Mouse (Mus musculus) regulatory T cell (primary cell): ENCODE results near the gene Cabcoco1.

Source experiments
- in situ Hi-C: fragments of 300-600 bp; cut with MboI, MseI; formaldehyde crosslinking; loops from one replicate; pipeline ENCODE4 v1.15.1; 2025; ENCODE audit warnings: high pct_unique_total_duplicates

Gene Cabcoco1

GRCm38 (mm10) chr10:68541139-68541942 is at the start of gene Cabcoco1:
Gene Cabcoco1 (minus strand): TSS chr10:68541896.
- in situ Hi-C loops = loop anchor here (25.0 kb wide), 1 partner anchor 1679 kb away; no protein-coding TSS in a partner anchor

- in situ Hi-C loops = loop anchor here (5.0 to 10.0 kb wide), 2 partner anchors 82 to 685 kb away; no protein-coding TSS in a partner anchor
Observed at GRCm38 (mm10) chr10:68589530-68590252, 48.0 kb upstream of the Cabcoco1 start.

GRCm38 (mm10) chr10:68587416-68588040 is 45.8 kb upstream of the Cabcoco1 start:
- in situ Hi-C loops = no loop called here

- in situ Hi-C loops = no loop called here
Observed at GRCm38 (mm10) chr10:68577321-68577720, 35.6 kb upstream of the Cabcoco1 start.

GRCm38 (mm10) chr10:68568172-68568571 is 26.5 kb upstream of the Cabcoco1 start:
- in situ Hi-C loops = no loop called here

DNA sequence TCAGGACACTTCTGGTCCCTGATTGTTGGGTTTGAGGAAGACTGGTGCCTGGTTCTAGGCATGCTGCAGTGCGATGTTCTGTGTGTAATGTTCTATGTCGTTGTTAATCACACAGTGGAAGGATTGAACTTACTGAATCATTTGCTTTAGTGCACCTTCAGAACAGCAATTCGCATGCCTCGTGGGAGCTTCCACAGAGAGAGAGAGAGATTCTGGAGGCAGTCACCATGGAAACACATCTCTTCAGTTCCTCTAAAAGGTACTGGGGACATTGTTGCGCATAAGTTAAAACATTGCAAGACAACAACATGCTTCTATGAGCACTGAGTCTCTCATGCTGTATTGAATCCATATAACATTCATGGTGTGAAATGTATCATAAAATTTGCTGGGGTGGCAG is 20.6 kb upstream of the Cabcoco1 start:
- in situ Hi-C loops = no loop called here

DNA sequence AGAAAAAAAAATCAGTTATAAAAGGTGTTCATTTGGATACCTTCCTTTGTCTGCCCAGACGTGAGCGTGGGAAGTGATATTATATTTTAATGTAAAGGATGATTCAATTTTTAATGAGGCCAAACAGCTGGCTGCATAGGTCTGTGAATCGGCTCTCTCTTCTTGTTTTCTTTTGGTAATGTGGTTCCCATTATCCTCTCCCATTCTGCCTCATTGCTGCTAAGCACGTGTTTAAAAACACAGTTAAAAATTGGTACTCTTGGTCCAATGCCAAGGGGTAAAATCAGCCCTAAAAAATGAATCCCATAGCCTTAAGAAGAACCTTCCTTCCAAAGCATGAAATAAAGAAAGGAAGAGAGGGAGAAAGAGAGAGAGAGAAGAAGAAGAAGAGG is 17.1 kb upstream of the Cabcoco1 start:
- in situ Hi-C loops = no loop called here

- in situ Hi-C loops = no loop called here
Observed at GRCm38 (mm10) chr10:68558105-68558827, 16.6 kb upstream of the Cabcoco1 start.

- in situ Hi-C loops = no loop called here
Observed at GRCm38 (mm10) chr10:68553677-68554076, 12.0 kb upstream of the Cabcoco1 start.

DNA sequence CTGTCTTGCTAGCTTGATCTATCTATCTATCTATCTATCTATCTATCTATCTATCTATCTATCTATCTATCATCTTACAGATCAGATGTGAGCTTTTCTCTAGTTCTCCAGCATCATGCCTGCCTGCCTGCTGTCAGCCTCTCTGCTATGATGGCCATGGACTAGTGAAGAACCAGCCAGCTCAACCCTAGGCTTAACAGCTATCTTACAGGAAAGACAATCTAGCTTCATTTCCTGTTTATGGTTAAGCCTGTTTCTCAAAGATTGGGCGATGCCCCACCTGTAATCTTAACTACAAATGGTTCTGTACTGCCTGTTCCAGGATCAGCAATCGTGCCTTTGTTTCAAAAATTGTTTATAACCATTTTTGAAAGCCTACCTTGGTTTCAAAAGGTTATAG is 10.9 kb upstream of the Cabcoco1 start:
- in situ Hi-C loops = no loop called here

GRCm38 (mm10) chr10:68551316-68551715 is 9.6 kb upstream of the Cabcoco1 start:
- in situ Hi-C loops = no loop called here

DNA sequence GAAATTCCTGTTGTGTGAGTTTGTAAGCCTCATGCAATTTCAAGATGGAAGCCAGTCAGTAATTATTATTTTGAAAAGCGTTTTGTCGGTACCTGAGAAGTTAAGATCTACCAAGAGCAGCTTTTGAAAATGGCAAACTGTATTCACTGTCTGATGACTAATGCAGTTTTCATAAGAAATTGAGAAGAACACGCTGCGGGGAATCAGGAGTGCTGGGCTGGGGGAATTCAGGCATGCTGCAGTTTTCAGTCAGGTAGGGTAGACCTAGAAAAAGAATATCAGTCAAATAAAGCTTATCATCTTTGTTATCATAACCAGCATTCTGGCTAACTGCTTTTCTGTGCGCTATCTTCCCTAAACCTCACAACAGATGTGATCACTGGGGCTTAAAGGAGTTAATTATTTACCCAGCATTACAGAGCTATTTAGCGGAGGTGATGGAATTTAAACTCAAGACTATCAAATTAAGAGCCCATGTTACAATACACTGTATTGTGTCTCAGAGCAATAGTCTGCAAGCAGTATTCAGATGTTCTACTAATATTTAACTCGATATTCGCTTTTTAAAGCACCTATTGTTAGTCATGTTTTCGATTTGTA is 9.1 kb upstream of the Cabcoco1 start:
- in situ Hi-C loops = no loop called here

GRCm38 (mm10) chr10:68543107-68543506 is 1.4 kb upstream of the Cabcoco1 start:
- in situ Hi-C loops = loop anchor here (25.0 kb wide), 1 partner anchor 1681 kb away; no protein-coding TSS in a partner anchor

GRCm38 (mm10) chr10:68541943-68542420 is 286 bp upstream of the Cabcoco1 start:
- in situ Hi-C loops = loop anchor here (25.0 kb wide), 1 partner anchor 1680 kb away; no protein-coding TSS in a partner anchor

- in situ Hi-C loops = loop anchor here (25.0 kb wide), 1 partner anchor 1678 kb away; no protein-coding TSS in a partner anchor
Observed at GRCm38 (mm10) chr10:68540612-68541011, 1.1 kb downstream of the Cabcoco1 start.

- in situ Hi-C loops = loop anchor here (10.0 to 25.0 kb wide), 2 partner anchors 403 to 1675 kb away; no protein-coding TSS in a partner anchor
Observed at GRCm38 (mm10) chr10:68537261-68537950, 4.3 kb downstream of the Cabcoco1 start.

DNA sequence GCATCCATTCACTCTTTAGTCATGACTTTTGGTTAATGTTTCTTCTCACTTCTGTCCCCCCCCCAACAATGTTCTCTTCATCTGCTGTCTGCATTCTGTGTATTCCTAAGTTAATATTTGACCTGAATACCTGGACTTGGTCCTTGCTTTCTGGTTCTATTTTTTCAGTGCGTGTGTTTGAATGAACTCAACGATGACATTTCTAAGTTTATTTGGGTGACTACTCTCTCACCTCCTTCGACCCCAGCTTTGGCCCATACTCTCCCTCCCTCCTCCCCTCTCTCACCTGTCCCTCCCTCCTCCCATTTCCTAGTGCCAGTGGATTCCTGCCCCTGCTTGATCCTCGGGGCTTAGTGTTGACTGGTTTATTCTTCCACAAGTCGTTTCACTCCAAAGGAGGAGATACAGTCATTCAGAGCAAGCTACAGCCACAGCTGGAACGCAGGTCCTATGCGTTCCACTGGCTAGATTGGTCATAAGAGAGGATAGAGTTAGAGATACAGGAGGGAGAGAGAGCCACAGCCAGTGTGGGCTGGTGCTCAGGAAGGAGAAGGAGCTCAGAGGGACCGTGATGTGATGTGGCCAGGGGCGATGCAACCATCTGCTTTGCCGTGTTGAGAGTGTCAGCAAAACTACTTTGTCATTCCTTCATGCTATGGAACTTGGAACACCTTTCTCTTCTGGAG is 12.2 kb downstream of the Cabcoco1 start:
- in situ Hi-C loops = loop anchor here (10.0 to 25.0 kb wide), 2 partner anchors 395 to 1667 kb away; no protein-coding TSS in a partner anchor

DNA sequence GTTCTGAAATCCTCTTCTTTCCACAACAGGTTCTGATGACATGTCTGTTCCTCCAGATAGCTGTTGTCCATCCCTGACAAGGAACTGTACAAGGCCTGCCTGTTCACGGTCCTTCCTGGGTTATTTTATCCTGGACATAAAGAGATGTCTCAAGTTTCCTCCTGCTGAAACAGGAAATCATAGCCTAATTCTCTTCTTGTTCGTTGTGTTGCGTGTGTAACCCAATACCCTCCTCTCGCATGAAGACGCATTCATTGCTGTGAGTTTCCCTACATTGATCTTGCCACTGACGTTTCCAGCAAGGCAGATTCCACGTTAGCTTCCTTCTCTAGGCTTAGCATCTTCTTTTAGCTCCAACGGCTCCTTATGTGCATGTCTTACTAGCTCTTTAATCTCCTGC is 12.7 kb downstream of the Cabcoco1 start:
- in situ Hi-C loops = loop anchor here (25.0 kb wide), 1 partner anchor 1667 kb away; no protein-coding TSS in a partner anchor

DNA sequence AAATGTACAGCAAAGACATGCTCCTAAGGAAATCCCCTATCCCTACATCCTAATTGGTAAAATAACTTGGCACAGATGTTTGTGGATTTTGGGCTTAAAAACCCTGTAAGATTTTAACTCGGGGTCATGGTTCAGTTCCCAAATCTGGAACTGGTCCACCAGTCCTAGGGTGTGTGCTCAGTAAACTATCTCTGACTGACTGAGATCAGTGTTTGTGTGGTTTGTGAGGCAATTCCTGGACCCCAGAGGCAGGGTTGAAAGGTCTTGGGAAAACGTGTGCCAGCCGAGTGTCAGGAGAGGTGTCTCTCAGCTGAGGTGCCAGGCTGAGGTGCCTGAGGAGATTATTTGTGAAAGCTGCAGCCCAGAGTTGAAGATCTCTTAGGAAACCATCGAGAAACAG is 19.6 kb downstream of the Cabcoco1 start:
- in situ Hi-C loops = no loop called here
